Mouse (Mus musculus): ENCODE results near the gene Tex19.1.

Tex19.1 gene

GRCm38 (mm10) chr11:121192742-121193141 lies 46.8 kb downstream of the Tex19.1 start:
- no peak for TF ChIP-seq CTCF (conservative IDR thresholded peaks at IDR 0.05; ENCODE audit: low read length)
- TF ChIP-seq NANOG (IDR thresholded peaks at IDR 0.05; ENCODE audit: borderline replicate concordance, low read length) = no peak
- no peak for TF ChIP-seq POU5F1 (IDR thresholded peaks at IDR 0.05; ENCODE audit: borderline replicate concordance, low read length)
- Histone ChIP-seq H3K9me3 (ENCODE audit: low read length) (no peaks in the 10 kb centered on the region), H3K36me3 (ENCODE audit: insufficient read depth, low read length) (no peaks in the 10 kb centered on the region), H3K4me3 (replicated peaks; ENCODE audit: low read length) (no peak overlapping the region), H3K4me1 (replicated peaks; ENCODE audit: low read depth, low read length) (no peaks in the 10 kb centered on the region), H3K27me3 (ENCODE audit: insufficient read depth, low read length) (no peaks in the 10 kb centered on the region)

DNA sequence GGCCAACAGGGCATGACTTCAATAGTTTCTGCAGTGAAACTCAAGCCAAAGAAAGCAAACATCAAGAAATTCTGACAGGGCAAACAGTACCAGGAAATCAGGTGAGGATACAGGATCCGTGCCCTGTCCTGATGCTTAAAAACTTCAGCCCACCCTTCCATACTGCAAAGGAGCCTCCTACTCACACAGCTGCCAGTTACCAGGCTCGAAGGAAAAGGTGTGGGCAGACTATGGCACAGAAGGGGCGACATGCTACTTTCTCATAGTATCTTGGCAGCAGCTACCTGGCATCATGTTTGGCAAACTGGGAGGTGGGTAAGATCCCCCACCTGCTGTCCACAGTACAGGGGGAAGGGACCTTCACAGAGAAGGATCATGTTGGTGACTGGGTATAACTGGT lies 47.5 kb downstream of the Tex19.1 start:
- H3K36me3 ChIP-seq (ENCODE audit: insufficient read depth, low read length) = no peaks in the 10 kb centered on the region
- no peak overlapping the region for H3K4me3 ChIP-seq (replicated peaks; ENCODE audit: low read length)
- no peak for TF ChIP-seq POU5F1 (IDR thresholded peaks at IDR 0.05; ENCODE audit: borderline replicate concordance, low read length)
- TF ChIP-seq NANOG (IDR thresholded peaks at IDR 0.05; ENCODE audit: borderline replicate concordance, low read length) = no peak
- no peak for TF ChIP-seq CTCF (conservative IDR thresholded peaks at IDR 0.05; ENCODE audit: low read length)
- no peaks in the 10 kb centered on the region for H3K4me1 ChIP-seq (replicated peaks; ENCODE audit: low read depth, low read length)
- H3K27me3 ChIP-seq (ENCODE audit: insufficient read depth, low read length) = no peaks in the 10 kb centered on the region
- no peaks in the 10 kb centered on the region for H3K9me3 ChIP-seq (ENCODE audit: low read length)

Measured in E14TG2a.4 (cell line).